Mouse (Mus musculus) ES-Bruce4 (cell line): Measurements from ENCODE around the gene Ccdc33. TPM values are rescaled to one million over a fixed set of nuclear protein-coding genes. Genes with fewer than 3 reads are reported as not detected.

Experiments used
- H3K27ac ChIP-seq: 2 replicates; pipeline ENCODE4 v1.5.1; 2012; ENCODE audit warnings: low read length, inconsistent platforms; ENCODE audit not compliant: insufficient read depth
- H3K27me3 ChIP-seq: 2 replicates; pipeline ENCODE4 v1.6.1; 2012; ENCODE audit warnings: mild to moderate bottlenecking, low read length, inconsistent platforms; ENCODE audit not compliant: control insufficient read depth, poor library complexity, insufficient read depth, severe bottlenecking
- H3K36me3 ChIP-seq: 2 replicates; pipeline ENCODE4 v1.6.1; 2012; ENCODE audit warnings: inconsistent platforms, mild to moderate bottlenecking, low read length, moderate library complexity; ENCODE audit not compliant: control insufficient read depth, poor library complexity, insufficient read depth, severe bottlenecking
- H3K4me1 ChIP-seq: one replicate; pipeline ENCODE4 v1.8.1; 2011; ENCODE audit warnings: low read length; ENCODE audit not compliant: control insufficient read depth, insufficient read depth
- H3K4me3 ChIP-seq: 2 replicates; pipeline ENCODE4 v1.5.1; 2011; ENCODE audit warnings: low read depth, mild to moderate bottlenecking, low read length
- H3K9ac ChIP-seq: 2 replicates; pipeline ENCODE4 v1.6.1; 2012; ENCODE audit warnings: low read depth, mild to moderate bottlenecking, inconsistent platforms; ENCODE audit not compliant: poor library complexity, severe bottlenecking
- H3K9me3 ChIP-seq: replicated peaks from 2 replicates; pipeline ENCODE4 v1.6.1; 2012; ENCODE audit warnings: mild to moderate bottlenecking, low read length, inconsistent platforms; ENCODE audit not compliant: control insufficient read depth, poor library complexity, insufficient read depth, severe bottlenecking
- CTCF ChIP-seq: IDR thresholded peaks from one replicate; pipeline ENCODE4 v1.8.1; 2011; ENCODE audit warnings: low read depth, low read length
- EP300 ChIP-seq: IDR thresholded peaks from 2 replicates; pipeline ENCODE4 v1.6.1; 2011; ENCODE audit warnings: low read depth, low read length; ENCODE audit not compliant: insufficient read depth
- POLR2A ChIP-seq: IDR thresholded peaks from one replicate; pipeline ENCODE4 v1.8.1; 2011; ENCODE audit warnings: low read length; ENCODE audit not compliant: insufficient read depth
- polyA plus RNA-seq: library from polyadenylated mRNA; stranded (reverse); fragments of >200 nt; gene quantifications from 2 replicates; pipeline ENCODE4 v1.2.4, GENCODE M21; 2011; ENCODE audit warnings: low read depth; ENCODE audit not compliant: missing spikeins, insufficient read depth, insufficient read length

Ccdc33 gene
- polyA plus RNA-seq, 1 experiment = not detected

DNA sequence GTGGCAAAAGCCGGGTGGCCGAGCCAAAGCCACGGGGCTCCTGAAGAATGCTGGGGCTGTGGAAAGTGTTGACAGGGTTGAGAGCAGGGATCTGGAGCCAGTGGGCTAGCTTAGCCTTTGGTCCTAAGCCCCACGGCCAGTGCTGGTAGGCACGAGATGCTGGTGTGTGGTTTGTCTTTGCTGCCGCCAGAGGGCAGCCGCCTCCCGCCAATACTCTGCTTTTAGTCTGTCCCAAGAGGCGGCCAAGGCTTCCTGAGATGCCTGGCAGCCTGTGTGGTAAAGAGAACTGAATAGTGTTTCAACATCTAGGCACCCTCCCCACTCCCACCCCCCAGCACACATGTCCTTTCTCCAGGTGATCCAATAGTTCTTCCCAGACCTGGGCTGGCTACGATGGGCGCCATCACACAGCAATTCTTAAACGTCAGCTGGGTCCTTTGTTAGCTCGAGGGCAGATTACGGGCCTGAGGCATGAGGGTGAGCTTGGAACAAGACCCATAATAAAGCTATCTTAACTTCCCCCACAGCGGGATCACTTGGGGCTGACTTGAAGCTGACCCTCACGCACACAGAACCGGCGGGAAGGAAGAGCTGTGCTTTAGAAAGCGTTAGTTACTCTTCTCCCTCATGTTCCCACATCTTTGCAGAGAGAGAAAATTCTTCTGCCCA is 80.0 kb downstream of the Ccdc33 start:
- no peaks in the 10 kb centered on the region for H3K27me3 ChIP-seq
- no peaks in the 10 kb centered on the region for H3K36me3 ChIP-seq
- no peak overlapping the region for H3K9ac ChIP-seq
- TF ChIP-seq EP300 (peak; percentile 30; the same call in 1 of the 2 replicates), CTCF (peak; percentile 94), POLR2A (no peak)
- H3K9me3 ChIP-seq = no peaks in the 10 kb centered on the region
- no peaks in the 10 kb centered on the region for H3K4me1 ChIP-seq
- no peak overlapping the region for H3K4me3 ChIP-seq
- no peak overlapping the region for H3K27ac ChIP-seq

DNA sequence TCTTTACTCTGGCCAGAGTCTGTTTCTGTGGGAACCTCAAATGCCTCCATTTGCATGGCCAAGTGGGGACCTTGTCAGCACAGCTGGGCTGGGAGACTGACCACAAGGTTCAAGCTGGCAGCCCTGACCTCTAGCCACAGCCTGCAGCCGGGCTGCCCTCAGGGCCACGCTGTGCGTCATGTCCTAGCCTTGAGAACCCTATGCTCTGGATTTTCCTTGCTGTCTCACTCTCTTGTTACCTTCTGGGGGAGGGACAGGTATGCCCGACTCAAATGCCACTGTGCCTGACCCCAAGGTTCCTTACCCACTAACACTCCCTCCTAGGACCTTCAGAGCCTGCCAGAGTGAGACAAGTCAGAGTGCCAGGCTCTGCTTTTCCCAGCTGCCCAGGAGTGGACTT is 81.7 kb downstream of the Ccdc33 start:
- Histone ChIP-seq H3K4me1 (no peaks in the 10 kb centered on the region), H3K27me3 (no peaks in the 10 kb centered on the region), H3K4me3 (no peak overlapping the region), H3K36me3 (no peaks in the 10 kb centered on the region), H3K9ac (no peak overlapping the region), H3K27ac (no peak overlapping the region), H3K9me3 (no peaks in the 10 kb centered on the region)
- no peak for TF ChIP-seq EP300
- no peak for TF ChIP-seq POLR2A
- no peak for TF ChIP-seq CTCF

DNA sequence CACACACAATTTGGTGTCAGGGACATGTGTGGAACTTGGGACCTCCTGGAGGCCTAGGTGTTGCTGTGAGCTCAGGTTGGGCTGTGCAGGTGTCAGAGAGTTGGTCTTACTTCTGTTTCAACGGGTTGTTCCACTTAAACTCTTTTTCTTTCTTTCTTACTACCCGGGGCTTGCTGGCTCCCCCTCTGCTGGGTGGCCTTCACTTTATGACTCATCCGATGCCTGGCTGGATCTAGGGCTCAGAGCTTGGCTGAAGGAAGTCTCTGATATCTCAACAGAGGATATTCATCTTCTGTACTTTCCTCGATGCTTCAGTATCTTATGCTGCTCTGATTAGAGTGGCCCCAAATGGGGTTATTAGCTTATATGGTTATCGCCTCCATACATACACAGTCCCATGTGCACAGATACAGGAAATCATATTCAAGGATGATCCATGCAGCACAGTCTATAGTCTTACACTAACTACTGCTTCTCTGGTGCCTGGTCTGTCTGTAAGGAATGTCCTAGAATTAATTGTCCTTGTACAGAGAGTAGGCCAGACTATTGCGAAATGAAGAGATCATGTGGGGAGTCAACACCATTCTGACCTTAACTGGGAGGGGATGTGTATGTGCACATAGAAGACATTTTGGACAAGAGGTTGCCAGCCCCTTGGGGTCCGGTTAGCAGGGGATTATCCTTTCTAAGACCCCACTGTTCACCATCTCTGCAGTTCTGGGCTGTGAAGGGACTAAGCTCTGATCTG is 82.5 kb downstream of the Ccdc33 start:
- Histone ChIP-seq H3K27me3 (no peaks in the 10 kb centered on the region), H3K27ac (no peak overlapping the region), H3K9me3 (no peaks in the 10 kb centered on the region), H3K36me3 (no peaks in the 10 kb centered on the region), H3K4me1 (no peaks in the 10 kb centered on the region), H3K9ac (no peak overlapping the region), H3K4me3 (no peak overlapping the region)
- TF ChIP-seq POLR2A = no peak
- TF ChIP-seq CTCF = no peak
- no peak for TF ChIP-seq EP300

DNA sequence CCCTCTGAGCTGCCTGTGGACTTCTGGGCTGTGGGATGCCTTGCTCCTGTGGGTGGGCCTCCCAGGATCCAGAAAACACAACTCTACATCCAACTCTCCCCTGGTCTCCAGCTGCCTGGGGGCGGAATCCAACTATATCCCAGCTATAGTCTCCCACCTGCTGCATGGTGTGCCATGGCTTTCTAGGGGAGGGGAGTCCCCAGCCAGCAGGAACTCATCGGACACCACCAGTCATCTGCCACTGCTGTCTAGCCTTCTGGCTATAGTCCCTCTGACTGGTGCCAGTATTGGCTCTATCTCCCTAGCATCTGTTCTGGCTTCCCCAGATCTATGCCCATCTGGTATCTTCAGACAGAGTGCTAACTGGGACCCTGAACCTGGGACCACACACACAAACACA is 83.1 kb downstream of the Ccdc33 start:
- Histone ChIP-seq H3K27ac (no peak overlapping the region), H3K9me3 (no peaks in the 10 kb centered on the region), H3K4me1 (no peaks in the 10 kb centered on the region), H3K4me3 (no peak overlapping the region), H3K27me3 (no peaks in the 10 kb centered on the region), H3K9ac (no peak overlapping the region), H3K36me3 (no peaks in the 10 kb centered on the region)
- no peak for TF ChIP-seq EP300
- TF ChIP-seq POLR2A = no peak
- no peak for TF ChIP-seq CTCF

DNA sequence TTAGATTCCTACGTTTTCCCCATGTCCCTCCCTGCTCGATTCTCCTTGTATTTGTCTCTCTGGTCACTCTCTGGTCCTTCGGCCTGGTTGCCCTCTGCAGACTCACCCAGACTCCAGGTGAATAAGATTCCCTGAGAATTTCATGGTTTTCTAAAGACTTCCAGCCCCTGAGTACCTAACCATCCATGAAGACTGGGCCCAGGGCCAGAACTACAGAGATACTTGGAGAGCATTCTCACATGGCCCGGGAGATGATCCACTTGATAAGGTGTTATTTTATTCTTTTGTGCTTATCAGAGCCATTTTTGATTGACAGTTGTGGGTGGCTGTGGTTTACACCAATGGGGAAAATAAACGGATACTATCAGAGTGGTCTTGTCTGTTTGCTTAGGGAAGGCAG is 86.7 kb downstream of the Ccdc33 start:
- no peaks in the 10 kb centered on the region for H3K4me1 ChIP-seq
- no peak for TF ChIP-seq EP300
- no peak for TF ChIP-seq CTCF
- TF ChIP-seq POLR2A = no peak
- no peak overlapping the region for H3K9ac ChIP-seq
- no peak overlapping the region for H3K27ac ChIP-seq
- no peaks in the 10 kb centered on the region for H3K9me3 ChIP-seq
- H3K4me3 ChIP-seq = no peak overlapping the region
- H3K27me3 ChIP-seq = no peaks in the 10 kb centered on the region
- H3K36me3 ChIP-seq = no peaks in the 10 kb centered on the region

DNA sequence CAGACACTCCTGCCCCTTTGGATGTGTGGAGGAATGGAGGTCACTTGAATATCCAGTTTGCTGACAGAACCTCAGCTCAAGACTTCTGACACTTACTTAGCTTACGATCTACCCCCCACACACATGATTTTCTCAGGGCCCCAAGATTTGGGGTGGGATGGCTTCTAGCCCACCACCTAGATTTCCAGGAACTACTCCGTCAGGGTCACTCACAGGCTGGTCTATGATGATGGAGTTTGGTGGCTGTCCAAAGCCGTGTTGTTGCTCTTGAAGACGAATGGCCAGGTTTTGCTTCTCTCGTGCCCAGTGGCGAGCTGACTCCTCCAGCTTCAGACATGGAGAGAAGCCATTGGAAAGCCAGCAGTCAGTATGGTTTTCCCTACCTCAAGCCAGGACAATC is 89.0 kb downstream of the Ccdc33 start:
- Histone ChIP-seq H3K27me3 (no peaks in the 10 kb centered on the region), H3K9me3 (no peaks in the 10 kb centered on the region), H3K36me3 (no peaks in the 10 kb centered on the region), H3K4me3 (no peak overlapping the region), H3K4me1 (no peaks in the 10 kb centered on the region), H3K27ac (no peak overlapping the region), H3K9ac (no peak overlapping the region)
- TF ChIP-seq EP300 = no peak
- TF ChIP-seq CTCF = no peak
- no peak for TF ChIP-seq POLR2A
